Mouse (Mus musculus) T-helper 1 cell (primary cell): ENCODE measurements around the gene Fyco1.
"Not testable (repeated sequence)": the region's sequence is repeated elsewhere in the genome, so short reads cannot be mapped to it uniquely, and the experiment has no call there.

Source experiments
- in situ Hi-C: fragments of 300-600 bp; cut with MboI, MseI; formaldehyde crosslinking; loops from one replicate; pipeline ENCODE4 v1.15.1; 2025; ENCODE audit warnings: high pct_unique_total_duplicates

Gene Fyco1

DNA sequence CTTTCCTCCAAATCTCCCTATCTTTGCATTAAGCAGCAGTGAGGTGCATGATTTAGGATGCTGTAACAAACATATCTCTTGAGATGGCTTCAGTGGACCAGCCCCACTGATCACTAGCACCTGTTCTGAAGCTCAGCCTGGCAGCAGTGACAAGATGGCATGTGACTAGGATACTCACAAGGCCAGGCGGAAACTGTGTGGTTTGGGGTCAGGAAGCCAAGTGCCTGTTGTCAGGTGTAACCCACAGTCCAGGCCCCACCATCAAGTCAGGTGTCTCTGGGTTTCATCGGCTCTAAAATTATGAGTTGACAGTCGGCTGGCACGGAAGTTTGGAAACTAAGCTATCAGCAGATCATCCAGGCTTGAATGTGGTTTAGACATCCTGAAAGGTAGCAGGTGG lies 97.4 kb downstream of the Fyco1 start:
- in situ Hi-C loops, result no loop called here

DNA sequence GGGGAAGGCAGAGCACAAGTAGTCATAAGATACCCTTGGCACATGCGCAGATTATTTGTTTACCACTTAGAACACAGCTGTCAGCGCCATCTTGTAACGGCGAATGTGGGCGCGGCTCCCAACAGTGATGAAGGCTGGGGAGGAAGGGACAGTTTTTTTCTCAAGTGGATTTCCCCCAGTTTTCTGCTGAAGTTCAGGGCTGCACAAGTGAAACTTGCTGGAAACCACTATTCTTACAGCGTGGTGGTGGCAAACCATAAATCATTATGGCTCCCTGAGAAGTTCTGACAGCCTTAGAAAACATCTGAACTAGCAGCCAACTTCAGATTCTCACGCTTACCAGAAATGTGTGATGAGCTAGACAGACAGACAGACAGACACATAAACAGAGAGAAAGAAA lies 102.0 kb downstream of the Fyco1 start:
- in situ Hi-C loops, result not testable (repeated sequence)

DNA sequence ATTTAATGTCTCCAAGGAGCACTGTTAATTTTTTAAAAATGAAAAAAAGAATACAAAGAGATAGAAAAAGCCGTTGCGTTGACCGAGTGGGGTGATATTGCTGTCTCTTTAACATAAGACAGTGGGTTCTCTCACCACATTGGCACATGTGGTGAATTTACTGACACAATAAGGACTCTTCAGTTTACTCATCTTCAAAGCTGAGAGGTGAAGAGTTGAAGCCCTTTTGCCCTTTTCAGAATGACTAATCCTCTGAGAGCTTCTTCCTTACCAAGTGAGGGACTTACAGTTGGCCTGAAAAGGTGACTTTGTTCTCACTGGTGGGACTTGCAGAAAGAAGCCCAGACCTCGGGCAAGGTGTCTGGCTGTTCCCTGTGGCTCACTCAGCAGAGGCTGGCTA lies 110.9 kb downstream of the Fyco1 start:
- in situ Hi-C loops, result no loop called here
